Mouse (Mus musculus): ENCODE results near the gene Coq3. TPM values are rescaled to one million over a fixed set of nuclear protein-coding genes. Genes with fewer than 3 reads are reported as not detected.

Coq3 gene
- polyA plus RNA-seq, 1 experiment from 2014 or later = 15.4 TPM

DNA sequence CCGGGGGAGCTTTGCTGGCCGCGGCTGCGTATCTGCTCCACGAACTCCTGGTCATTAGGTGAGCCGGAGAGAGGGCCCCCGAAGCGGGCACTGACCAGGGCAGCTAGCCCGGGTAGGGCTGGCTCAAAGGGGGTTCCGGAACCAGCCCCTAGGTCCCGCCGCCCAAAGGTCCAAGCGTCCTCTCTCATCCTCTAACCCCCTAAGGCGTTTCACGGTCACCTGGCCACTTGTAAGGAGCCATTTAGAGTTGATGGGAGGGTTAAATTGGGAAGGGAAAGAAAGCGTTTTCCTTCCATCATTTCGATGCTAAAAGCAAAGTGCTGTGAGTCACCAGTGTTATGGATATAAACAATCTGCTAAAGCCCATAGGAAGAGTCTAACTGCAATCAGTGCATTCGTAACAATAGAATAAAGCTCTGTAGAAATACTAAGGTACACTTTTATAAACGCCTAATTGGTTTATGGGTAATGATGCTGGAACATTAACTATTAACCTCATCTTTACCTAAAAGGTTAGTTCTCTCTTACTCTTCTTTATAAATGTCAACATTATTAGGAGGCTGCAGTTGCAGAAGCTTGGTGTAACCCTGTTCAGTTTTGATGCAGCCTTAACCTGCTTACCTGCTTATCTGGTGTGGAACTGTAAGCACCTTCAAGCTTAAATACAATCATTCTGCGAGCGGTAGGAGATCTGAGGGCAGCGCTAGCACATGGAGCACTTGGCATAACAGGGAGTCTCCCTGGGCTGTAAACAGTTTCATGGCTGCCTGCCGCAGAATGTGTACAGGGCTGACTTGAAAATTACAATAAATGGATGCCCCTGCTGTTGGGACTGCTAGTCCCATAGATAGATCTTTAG lies 52.5 kb downstream of the Coq3 start:
- 10% methylated on average over 23 of the region's 23 CpGs for WGBS

DNA sequence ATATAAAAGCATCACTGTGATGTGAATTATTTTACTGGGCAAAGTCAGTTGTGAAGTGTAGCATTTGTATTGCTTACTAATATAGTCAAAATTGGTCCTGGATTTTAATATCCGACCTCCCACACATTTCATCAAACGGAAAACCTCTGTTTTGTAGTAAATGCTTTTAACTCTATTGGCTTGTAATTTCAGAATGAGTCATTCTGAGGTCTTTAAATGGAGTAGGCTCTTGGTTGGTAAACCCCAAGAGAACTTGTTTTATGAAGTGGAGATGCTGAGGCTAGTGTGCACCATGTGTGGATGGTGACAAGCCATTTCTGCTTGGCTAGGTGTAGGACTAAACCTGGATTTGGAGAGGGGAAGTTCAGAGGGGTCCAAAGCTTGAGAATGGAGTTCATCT lies 55.9 kb downstream of the Coq3 start:
- 88% methylated on average over 2 of the region's 2 CpGs for WGBS

More for the DNA sequence above, 52.5 kb downstream of the Coq3 start:
- no peaks in the 10 kb centered on the region for H3K27me3 ChIP-seq
- H3K4me3 ChIP-seq = peak overlapping the region; percentile 73
- no peaks in the 10 kb centered on the region for H3K36me3 ChIP-seq
- 0 out of 2 replicates have a peak, but pooled peaks cover 10% of the 10 kb centered on the region for H3K4me1 ChIP-seq
- H3K9ac ChIP-seq = peak overlapping the region; percentile 77
- 0 out of 2 replicates have a peak, but pooled peaks have one; percentile 49 for ATAC-seq (ENCODE audit: borderline replicate concordance, extremely low read depth, low FRiP score, low TSS enrichment)
- peak overlapping the region; percentile 93 for H3K4me2 ChIP-seq
- no peaks in the 10 kb centered on the region for H3K9me3 ChIP-seq
- H3K27ac ChIP-seq = peak overlapping the region; percentile 67

DNA sequence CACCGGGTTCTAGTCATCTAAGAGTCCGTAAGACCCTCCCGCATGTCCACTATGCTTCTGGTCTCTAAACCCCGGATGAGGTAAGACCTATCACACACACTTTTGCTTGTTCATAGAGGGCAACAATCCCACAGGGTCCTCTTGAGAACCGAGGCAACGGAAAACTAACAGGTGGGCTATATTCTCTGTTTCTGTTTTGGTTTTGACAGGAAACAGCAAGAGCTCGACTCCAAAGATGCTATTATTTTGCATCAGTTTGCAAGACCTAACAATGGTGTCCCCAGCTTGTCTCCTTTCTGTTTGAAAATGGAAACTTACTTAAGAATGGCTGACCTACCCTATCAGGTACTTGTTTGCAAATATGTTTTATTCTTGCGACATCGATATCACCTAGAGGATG lies 57.0 kb downstream of the Coq3 start:
- H3K36me3 ChIP-seq = no peaks in the 10 kb centered on the region
- no peak overlapping the region for H3K4me3 ChIP-seq
- WGBS = 90% methylated on average over 9 of the region's 9 CpGs
- no peak overlapping the region for H3K27ac ChIP-seq
- H3K4me1 ChIP-seq = 0 out of 2 replicates have a peak, but pooled peaks cover 10% of the 10 kb centered on the region
- H3K4me2 ChIP-seq = no peak overlapping the region
- H3K9me3 ChIP-seq = no peaks in the 10 kb centered on the region
- no peaks in the 10 kb centered on the region for H3K27me3 ChIP-seq
- ATAC-seq (ENCODE audit: borderline replicate concordance, extremely low read depth, low FRiP score, low TSS enrichment) = no peak
- no peak overlapping the region for H3K9ac ChIP-seq

More for the DNA sequence above, 55.9 kb downstream of the Coq3 start:
- ATAC-seq (ENCODE audit: borderline replicate concordance, extremely low read depth, low FRiP score, low TSS enrichment) = no peak
- Histone ChIP-seq H3K36me3 (no peaks in the 10 kb centered on the region), H3K4me3 (no peak overlapping the region), H3K27me3 (no peaks in the 10 kb centered on the region), H3K9me3 (no peaks in the 10 kb centered on the region), H3K9ac (no peak overlapping the region), H3K4me1 (0 out of 2 replicates have a peak, but pooled peaks cover 10% of the 10 kb centered on the region), H3K27ac (no peak overlapping the region), H3K4me2 (no peak overlapping the region)

DNA sequence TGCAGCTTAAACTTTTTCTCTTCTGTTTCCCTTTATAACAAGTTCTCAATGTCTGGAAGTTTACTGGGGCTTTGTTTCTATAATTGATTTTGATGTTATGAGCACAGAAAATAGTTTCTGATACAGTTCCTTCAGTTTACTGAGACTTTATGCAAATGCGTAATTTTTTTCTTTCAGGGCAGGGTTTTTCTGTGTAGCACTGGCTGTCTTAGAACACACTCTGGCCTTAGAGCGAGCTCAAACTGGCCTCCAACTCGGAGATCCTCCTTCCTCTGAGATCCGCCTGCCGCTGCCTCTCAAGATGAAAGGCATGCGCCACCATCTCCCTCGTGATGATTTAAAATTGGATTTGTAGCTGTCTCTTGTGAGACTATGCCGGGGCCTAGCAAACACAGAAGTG lies 58.4 kb downstream of the Coq3 start:
- 84% methylated on average over 8 of the region's 8 CpGs for WGBS
- H3K4me3 ChIP-seq = no peak overlapping the region
- no peak overlapping the region for H3K27ac ChIP-seq
- no peak overlapping the region for H3K4me2 ChIP-seq
- no peak overlapping the region for H3K9ac ChIP-seq
- H3K27me3 ChIP-seq = no peaks in the 10 kb centered on the region
- ATAC-seq (ENCODE audit: borderline replicate concordance, extremely low read depth, low FRiP score, low TSS enrichment) = no peak
- H3K36me3 ChIP-seq = no peaks in the 10 kb centered on the region
- H3K9me3 ChIP-seq = no peaks in the 10 kb centered on the region
- 0 out of 2 replicates have a peak, but pooled peaks cover 3% of the 10 kb centered on the region for H3K4me1 ChIP-seq

DNA sequence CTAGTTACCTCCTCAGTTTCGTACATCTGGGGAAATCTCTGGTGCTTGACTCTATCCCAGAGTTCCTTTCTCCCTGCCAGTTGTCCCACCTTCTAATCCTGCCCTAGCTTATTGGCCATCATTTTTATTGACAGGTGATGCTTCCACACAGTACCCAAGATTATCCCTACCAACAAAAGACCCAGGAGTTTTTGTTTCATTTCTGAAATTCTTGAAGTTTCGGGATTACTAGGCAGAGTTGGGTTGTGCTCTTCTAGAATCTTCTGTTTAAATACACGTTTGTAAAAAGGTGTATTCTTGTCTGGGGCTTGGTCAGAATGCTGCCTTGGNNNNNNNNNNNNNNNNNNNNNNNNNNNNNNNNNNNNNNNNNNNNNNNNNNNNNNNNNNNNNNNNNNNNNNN lies 65.2 kb downstream of the Coq3 start:
- Histone ChIP-seq H3K4me2 (no peak overlapping the region), H3K27me3 (no peaks in the 10 kb centered on the region), H3K9ac (no peak overlapping the region), H3K27ac (no peak overlapping the region), H3K4me3 (no peak overlapping the region), H3K4me1 (no peaks in the 10 kb centered on the region), H3K36me3 (no peaks in the 10 kb centered on the region), H3K9me3 (no peaks in the 10 kb centered on the region)
- 87% methylated on average over 3 of the region's 3 CpGs for WGBS
- ATAC-seq (ENCODE audit: borderline replicate concordance, extremely low read depth, low FRiP score, low TSS enrichment) = no peak

DNA sequence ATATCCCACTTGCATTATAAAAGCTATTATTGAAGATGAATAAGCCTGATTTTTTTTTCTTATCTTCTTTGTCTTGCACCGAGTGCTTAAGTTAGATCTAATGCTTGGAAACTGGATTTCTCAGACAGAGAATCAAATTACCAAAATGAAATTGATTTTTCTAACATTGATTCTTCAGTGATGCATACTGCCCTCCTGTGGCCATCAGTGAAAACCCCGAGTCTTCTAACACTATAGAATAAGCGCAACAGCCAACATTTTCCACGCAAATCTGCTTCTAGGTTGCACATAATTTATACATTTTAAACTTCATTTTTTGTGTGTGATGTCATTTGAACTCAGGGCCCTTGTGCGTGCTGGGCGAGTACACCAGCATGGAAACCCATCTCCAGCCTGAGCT lies 72.0 kb downstream of the Coq3 start:
- no peaks in the 10 kb centered on the region for H3K9me3 ChIP-seq
- no peaks in the 10 kb centered on the region for H3K27me3 ChIP-seq
- no peak overlapping the region for H3K4me2 ChIP-seq
- ATAC-seq (ENCODE audit: borderline replicate concordance, extremely low read depth, low FRiP score, low TSS enrichment) = peak; percentile 55; the same call in 1 of the 2 replicates
- H3K9ac ChIP-seq = no peak overlapping the region
- no peak overlapping the region for H3K4me3 ChIP-seq
- H3K36me3 ChIP-seq = no peaks in the 10 kb centered on the region
- no peak overlapping the region for H3K27ac ChIP-seq
- 38% methylated on average over 6 of the region's 6 CpGs for WGBS
- no peaks in the 10 kb centered on the region for H3K4me1 ChIP-seq

DNA sequence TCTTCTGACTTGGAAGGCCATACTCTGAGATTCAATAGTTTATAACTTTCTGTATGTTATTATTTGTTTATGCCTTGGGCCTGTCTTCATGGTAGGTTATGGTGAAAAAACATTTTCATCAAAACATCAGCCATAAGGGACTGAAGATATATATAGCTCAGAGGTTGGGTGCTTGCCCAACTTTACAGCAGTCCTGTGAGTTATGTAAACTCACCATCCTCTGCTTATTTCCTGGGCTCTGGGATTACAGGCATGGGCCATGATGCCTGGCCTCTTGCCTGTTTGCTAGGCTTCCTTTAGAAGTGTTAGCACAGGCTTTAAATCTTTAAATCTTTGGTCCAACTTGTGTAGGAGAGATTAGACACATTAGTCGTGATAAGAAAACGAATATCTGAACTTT lies 72.8 kb downstream of the Coq3 start:
- 47% methylated on average over 2 of the region's 2 CpGs for WGBS
- Histone ChIP-seq H3K36me3 (no peaks in the 10 kb centered on the region), H3K9ac (no peak overlapping the region), H3K27ac (no peak overlapping the region), H3K4me2 (no peak overlapping the region), H3K4me3 (no peak overlapping the region), H3K27me3 (no peaks in the 10 kb centered on the region), H3K9me3 (no peaks in the 10 kb centered on the region), H3K4me1 (no peaks in the 10 kb centered on the region)
- ATAC-seq (ENCODE audit: borderline replicate concordance, extremely low read depth, low FRiP score, low TSS enrichment) = no peak

DNA sequence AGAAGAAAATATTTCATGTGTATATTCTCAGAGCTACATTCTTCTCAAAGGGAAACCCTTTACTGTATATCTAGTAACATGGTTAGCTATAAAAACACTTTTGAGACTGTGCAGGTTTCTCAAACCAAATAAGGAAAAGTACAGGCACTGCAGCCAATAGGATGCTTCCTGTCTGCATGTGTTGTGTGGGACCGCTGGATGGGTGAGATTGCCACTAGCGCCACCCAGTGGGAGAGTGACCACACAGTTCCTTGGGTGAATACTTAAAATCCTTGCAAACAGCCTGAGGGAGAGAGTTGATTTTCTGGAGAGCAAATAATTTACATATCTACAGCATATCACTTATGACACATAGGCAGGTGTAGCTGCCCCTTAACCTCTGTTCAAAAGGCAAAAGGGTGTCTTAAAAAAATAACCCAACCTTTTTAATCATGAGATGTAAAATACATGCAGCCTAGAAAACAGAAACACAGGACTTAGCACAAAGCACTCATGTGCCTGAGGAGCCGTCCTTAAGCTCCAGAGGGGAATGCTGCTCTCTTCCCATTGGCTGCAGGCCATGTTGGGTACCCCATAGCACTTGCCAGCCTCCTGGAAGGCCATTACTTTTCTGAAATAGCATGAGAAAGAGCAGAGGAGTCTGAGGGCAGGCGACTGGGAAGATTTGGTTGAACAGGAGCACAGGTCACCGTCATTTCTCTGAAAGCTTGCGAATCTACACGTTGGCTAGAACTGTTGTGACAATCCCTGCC lies 78.3 kb downstream of the Coq3 start:
- Histone ChIP-seq H3K9me3 (no peaks in the 10 kb centered on the region), H3K27ac (no peak overlapping the region), H3K4me2 (no peak overlapping the region), H3K27me3 (no peaks in the 10 kb centered on the region), H3K9ac (no peak overlapping the region), H3K4me1 (no peaks in the 10 kb centered on the region), H3K36me3 (no peaks in the 10 kb centered on the region), H3K4me3 (no peak overlapping the region)
- 54% methylated on average over 7 of the region's 7 CpGs for WGBS
- peak; percentile 42; the same call in 1 of the 2 replicates for ATAC-seq (ENCODE audit: borderline replicate concordance, extremely low read depth, low FRiP score, low TSS enrichment)

Other genes starting within 250 kb of the Coq3 start
- gene Prdm13, start 193.7 kb upstream of the Coq3 start, polyA plus RNA-seq (2015; fragmentation: Nextera tagmentation; extraction: Ambion mirVana) = not detected in 2 replicates
- gene Ccnc, start 152.0 kb upstream of the Coq3 start, polyA plus RNA-seq (2015; fragmentation: Nextera tagmentation; extraction: Ambion mirVana) = 47.4 TPM in 2 replicates
- gene Usp45, start 112.5 kb upstream of the Coq3 start, polyA plus RNA-seq (2015; fragmentation: Nextera tagmentation; extraction: Ambion mirVana) = 8.8 and 8.9 TPM in 2 replicates
- 9.6 and 11.2 TPM in 2 replicates for gene Tstd3, start 112.5 kb upstream of the Coq3 start, polyA plus RNA-seq (2015; fragmentation: Nextera tagmentation; extraction: Ambion mirVana)
- 119 and 130 TPM in 2 replicates for gene Pnisr, start 32.1 kb upstream of the Coq3 start, polyA plus RNA-seq (2015; fragmentation: Nextera tagmentation; extraction: Ambion mirVana)
- 3.4 and 3.5 TPM in 2 replicates for gene Faxc, start 51.7 kb downstream of the Coq3 start, polyA plus RNA-seq (2015; fragmentation: Nextera tagmentation; extraction: Ambion mirVana)

Measured in lung, embryonic 15.5 days (tissue).